Mouse (Mus musculus): Measurements from ENCODE around the gene Nlrp9a.
"Not testable (repeated sequence)": the region's sequence is repeated elsewhere in the genome, so short reads cannot be mapped to it uniquely, and the experiment has no call there.

Gene Nlrp9a

DNA sequence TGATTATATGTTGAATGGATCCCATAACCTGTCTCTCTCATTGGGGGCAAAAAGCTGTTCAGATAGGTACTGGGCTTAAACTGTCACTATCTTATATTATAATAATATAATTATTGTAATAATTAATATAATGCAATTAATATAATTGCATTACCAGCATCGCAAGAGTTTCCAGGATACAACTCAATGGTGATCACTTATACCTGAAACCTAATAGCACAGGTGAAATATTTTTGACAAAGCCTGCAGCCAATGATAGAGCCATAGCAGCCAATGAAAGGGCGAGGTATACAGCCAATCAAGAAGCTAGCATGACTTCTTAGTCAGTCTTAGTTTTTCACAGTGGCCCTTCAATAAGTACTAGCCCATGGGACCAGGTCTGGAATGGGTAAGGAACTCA is at the start of gene Nlrp9a:
Gene Nlrp9a (plus strand): TSS at position 301 of the 400 bp plus-strand sequence.
- DNase-seq, result not testable (repeated sequence)

DNA sequence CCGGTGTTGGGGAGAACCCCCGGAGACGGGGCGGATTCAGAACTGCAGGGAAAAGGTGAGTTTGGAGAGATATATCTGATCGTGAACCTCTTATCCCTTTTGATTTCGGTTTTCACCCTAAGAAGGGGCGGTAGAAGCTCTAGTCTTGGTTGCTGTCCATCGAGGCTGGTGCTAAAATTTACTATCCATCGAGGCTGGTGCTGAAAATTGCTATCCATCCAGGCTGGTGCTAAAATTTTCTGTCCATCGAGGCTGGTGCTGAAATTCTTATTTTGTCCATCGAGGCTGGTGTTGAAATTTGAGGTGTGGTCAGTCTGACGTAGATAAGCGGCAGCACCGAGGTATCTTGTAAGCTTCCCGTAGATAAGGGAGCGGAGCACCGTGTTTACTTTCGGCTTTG is 45.3 kb upstream of the Nlrp9a start:
- not testable (repeated sequence) for DNase-seq

DNA sequence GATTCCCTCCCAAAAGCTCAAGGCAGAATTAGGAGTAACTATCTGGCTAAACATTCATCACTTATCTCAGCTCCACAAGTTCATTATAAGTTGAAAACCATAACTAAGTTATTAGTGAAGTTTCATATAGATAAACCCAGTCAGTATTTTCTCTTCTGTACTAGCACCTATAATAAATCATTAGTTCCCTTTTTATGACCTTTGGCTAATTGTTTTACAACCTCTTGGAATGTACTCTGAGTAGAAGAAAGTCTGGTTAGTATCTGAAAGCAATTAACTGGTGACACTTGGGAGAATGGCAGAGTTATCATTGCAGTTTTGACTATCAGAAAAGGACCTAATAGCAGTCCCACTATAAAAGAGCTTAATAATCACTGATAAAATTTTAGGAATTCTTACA is 54.3 kb downstream of the Nlrp9a start:
- DNase-seq, result no peak

- DNase-seq, result no peak
Observed at GRCm38 (mm10) chr7:26589774-26590173, 55.0 kb downstream of the Nlrp9a start.

DNA sequence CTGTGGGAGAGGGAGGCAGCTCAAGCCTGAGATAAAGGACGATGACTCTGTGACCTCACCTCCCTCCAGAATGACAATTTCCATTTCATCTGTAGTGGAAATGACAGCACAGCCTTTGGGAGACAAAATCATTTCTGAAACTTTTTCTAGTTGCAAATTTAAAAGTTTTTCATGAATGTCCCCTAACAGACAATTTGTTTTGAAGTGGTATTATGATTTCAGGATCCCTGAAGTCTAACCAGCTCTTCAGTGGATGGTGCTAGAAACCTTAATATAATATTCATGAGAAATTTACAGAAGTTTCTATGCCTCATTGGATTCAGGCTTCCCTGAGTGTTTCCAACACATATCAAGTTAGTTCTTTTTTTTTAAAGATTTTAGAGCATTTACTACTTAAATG is 83.5 kb downstream of the Nlrp9a start, which contains the start of gene Vmn1r185:
Gene Vmn1r185 (minus strand): TSS at position 101 of the 400 bp plus-strand sequence.
- not testable (repeated sequence) for DNase-seq
